Mouse (Mus musculus) bone marrow macrophage, adult 2 months (primary cell): ENCODE measurements at regions not wholly inside any gene's neighbourhood (a gene's known extent, or its start where the extent isn't known, plus 50 kb on each side); places are given as distances from the start of the nearest gene placed in this dataset.

ENCODE experiments used
- CTCF ChIP-seq: IDR thresholded peaks from 2 replicates; pipeline ENCODE4 v1.5.1; 2012; ENCODE audit warnings: low read depth, mild to moderate bottlenecking, low read length, moderate library complexity
- POLR2A ChIP-seq: IDR thresholded peaks from 2 replicates; pipeline ENCODE4 v1.6.1; 2012; ENCODE audit warnings: mild to moderate bottlenecking, low read depth, low read length, borderline replicate concordance

DNA sequence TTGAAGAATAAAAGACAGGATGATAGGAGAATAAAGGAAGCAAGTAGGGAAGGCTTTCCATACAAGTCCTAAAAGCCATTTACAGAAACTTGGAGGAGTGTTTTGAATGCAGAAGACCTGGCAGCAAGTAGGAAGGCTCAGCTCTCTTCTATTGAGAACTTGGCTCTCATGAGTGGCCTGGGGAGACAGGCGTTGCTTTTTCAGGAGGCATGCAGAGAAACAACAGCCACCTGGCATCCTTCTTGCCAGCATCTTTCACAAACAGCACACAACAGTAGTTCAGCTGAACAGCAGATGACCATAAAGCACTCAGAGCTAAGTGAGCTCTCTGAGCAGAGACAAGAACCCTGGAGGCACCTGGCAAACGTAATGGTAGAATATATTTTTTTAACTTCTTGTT, 83.8 kb upstream of the Stmnd1 start:
- no peak for TF ChIP-seq POLR2A
- TF ChIP-seq CTCF: no peak
